Mouse (Mus musculus) CH12.LX (cell line): Measurements from ENCODE around the gene Rab12. TPM values are rescaled to one million over a fixed set of nuclear protein-coding genes. Genes with fewer than 3 reads are reported as not detected.

Experiments
- DNase-seq: peaks from one replicate; pipeline ENCODE4 v3.0.0-alpha.2; 2013; ENCODE audit errors: extremely low read depth
- H3K27ac ChIP-seq: 2 replicates; pipeline ENCODE4 v1.5.1; 2012; ENCODE audit warnings: low read depth, mild to moderate bottlenecking, control low read depth, moderate library complexity; ENCODE audit not compliant: insufficient read depth
- H3K27me3 ChIP-seq: replicated peaks from 2 replicates; pipeline ENCODE3; 2012; ENCODE audit warnings: inconsistent platforms
- H3K36me3 ChIP-seq, 2 experiments: replicated peaks in 1 of 2; 2 replicates each; pipeline versions ENCODE3 to v1.6.1; 2012; ENCODE audit warnings: inconsistent platforms in 1 of 2, low read length in 1 of 2, mild to moderate bottlenecking in 1 of 2, mixed read lengths in 1 of 2, moderate library complexity in 1 of 2; ENCODE audit not compliant: control insufficient read depth in 1 of 2, insufficient read depth in 1 of 2
- H3K4me1 ChIP-seq, 2 experiments: 2 replicates each; pipeline ENCODE4 v1.6.1; 2012; ENCODE audit warnings: inconsistent platforms in 1 of 2, moderate library complexity in 1 of 2; ENCODE audit not compliant: insufficient read depth in 2 of 2, control insufficient read depth in 1 of 2
- H3K4me2 ChIP-seq: 2 replicates; pipeline ENCODE4 v1.6.1; 2012; ENCODE audit warnings: low read depth, mild to moderate bottlenecking, control low read depth; ENCODE audit not compliant: poor library complexity, insufficient read depth, severe bottlenecking
- H3K4me3 ChIP-seq, 3 experiments: fragments of 150-350 bp in 1 of 3; sonication (generic) in 1 of 3; replicated peaks in 1 of 3; 2 replicates each; pipeline versions ENCODE3 to v1.5.1; 2011 to 2012; ENCODE audit warnings: low read depth in 2 of 3, low read length in 2 of 3, mild to moderate bottlenecking in 2 of 3, moderate library complexity in 2 of 3, control low read depth in 1 of 3, improper control_type of control experiment in 1 of 3, inconsistent platforms in 1 of 3, mixed read lengths in 1 of 3; ENCODE audit not compliant: poor library complexity in 1 of 3
- H3K79me2 ChIP-seq: replicated peaks from 2 replicates; pipeline ENCODE4 v1.6.1; 2012; ENCODE audit warnings: mild to moderate bottlenecking, moderate library complexity; ENCODE audit not compliant: control insufficient read depth, poor library complexity, insufficient read depth, severe bottlenecking; ENCODE audit errors: extremely low read depth
- H3K9ac ChIP-seq: 2 replicates; pipeline ENCODE4 v1.6.1; 2012; ENCODE audit warnings: low read depth, mild to moderate bottlenecking, control low read depth, moderate library complexity; ENCODE audit not compliant: insufficient read depth
- H3K9me3 ChIP-seq: replicated peaks from 2 replicates; pipeline ENCODE3; 2012; ENCODE audit warnings: low read length, inconsistent platforms, mixed read lengths
- BHLHE40 ChIP-seq: IDR thresholded peaks from 2 replicates; pipeline ENCODE4 v1.6.1; 2011; ENCODE audit warnings: mild to moderate bottlenecking, low read depth, low read length, improper control_type of control experiment
- CHD1 ChIP-seq: IDR thresholded peaks from 2 replicates; pipeline ENCODE4 v1.6.1; 2012; ENCODE audit warnings: low read depth, low read length, improper control_type of control experiment, inconsistent platforms
- CTCF ChIP-seq, 2 experiments: IDR thresholded peaks in 1 of 2; conservative IDR thresholded peaks in 1 of 2; 2 replicates each; pipeline ENCODE4 v1.5.1; 2011 to 2012; ENCODE audit warnings: low read depth in 2 of 2, low read length in 2 of 2, improper control_type of control experiment in 1 of 2, inconsistent platforms in 1 of 2, mild to moderate bottlenecking in 1 of 2, moderate library complexity in 1 of 2
- E2F4 ChIP-seq: IDR thresholded peaks from 2 replicates; pipeline ENCODE4 v1.6.1; 2011; ENCODE audit warnings: low read depth, low read length, improper control_type of control experiment; ENCODE audit not compliant: insufficient replicate concordance
- EP300 ChIP-seq: IDR thresholded peaks from 2 replicates; pipeline ENCODE4 v1.6.1; 2011; ENCODE audit warnings: low read length, improper control_type of control experiment
- ETS1 ChIP-seq: conservative IDR thresholded peaks from 2 replicates; pipeline ENCODE4 v1.6.1; 2012; ENCODE audit warnings: low read depth, mild to moderate bottlenecking, inconsistent platforms, low read length, improper control_type of control experiment, moderate library complexity
- IRF4 ChIP-seq: IDR thresholded peaks from 2 replicates; pipeline ENCODE4 v1.6.1; 2014; ENCODE audit warnings: low read depth, mild to moderate bottlenecking, inconsistent platforms, low read length, improper control_type of control experiment
- KAT2A ChIP-seq: IDR thresholded peaks from 2 replicates; pipeline ENCODE4 v1.6.1; 2012; ENCODE audit warnings: low read length, improper control_type of control experiment, inconsistent platforms; ENCODE audit not compliant: insufficient replicate concordance
- MAFK ChIP-seq: IDR thresholded peaks from 2 replicates; pipeline ENCODE4 v1.6.1; 2011; ENCODE audit warnings: low read length, improper control_type of control experiment; ENCODE audit not compliant: insufficient replicate concordance
- MXI1 ChIP-seq: IDR thresholded peaks from 2 replicates; pipeline ENCODE4 v1.6.1; 2011; ENCODE audit warnings: mild to moderate bottlenecking, low read depth, low read length, improper control_type of control experiment
- PAX5 ChIP-seq: IDR thresholded peaks from 2 replicates; pipeline ENCODE4 v1.6.1; 2012; ENCODE audit warnings: low read length, inconsistent platforms, mixed read lengths
- POLR2A ChIP-seq: IDR thresholded peaks from 2 replicates; pipeline ENCODE4 v1.6.1; 2011; ENCODE audit warnings: low read depth, mild to moderate bottlenecking, improper control_type of control experiment, low read length
- SIN3A ChIP-seq: IDR thresholded peaks from 2 replicates; pipeline ENCODE4 v1.6.1; 2012; ENCODE audit warnings: low read length, improper control_type of control experiment, inconsistent platforms
- SMC3 ChIP-seq: IDR thresholded peaks from 2 replicates; pipeline ENCODE4 v1.6.1; 2011; ENCODE audit warnings: low read depth, low read length, improper control_type of control experiment
- TCF12 ChIP-seq: IDR thresholded peaks from 2 replicates; pipeline ENCODE4 v1.6.1; 2014; ENCODE audit warnings: low read depth, mild to moderate bottlenecking, inconsistent platforms, low read length, improper control_type of control experiment
- USF2 ChIP-seq: conservative IDR thresholded peaks from 2 replicates; pipeline ENCODE4 v1.6.1; 2011; ENCODE audit warnings: low read depth, low read length, improper control_type of control experiment
- ZKSCAN1 ChIP-seq: IDR thresholded peaks from 2 replicates; pipeline ENCODE4 v1.6.1; 2012; ENCODE audit warnings: low read depth, inconsistent platforms, low read length, improper control_type of control experiment, borderline replicate concordance
- ZMIZ1 ChIP-seq: IDR thresholded peaks from 2 replicates; pipeline ENCODE4 v1.6.1; 2012; ENCODE audit warnings: low read depth, mild to moderate bottlenecking, inconsistent platforms, low read length, improper control_type of control experiment
- dilution Hi-C: fragments of 300-500 bp; cut with MboI; formaldehyde crosslinking; loops from 2 replicates; pipeline ENCODE4 v1.14.3; 2020; ENCODE audit warnings: low sequenced_read_pairs; ENCODE audit not compliant: extremely low pct_unique_long_range_greater_than_20kb, extremely low pct_ligation_motif_present
- in situ Hi-C: fragments of 300-500 bp; cut with MboI; formaldehyde crosslinking; loops from 3 replicates; pipeline ENCODE4 v1.14.3; 2019; ENCODE audit warnings: low sequenced_read_pairs, low pct_ligation_motif_present, low pct_unique_long_range_greater_than_20kb, mixed read lengths
- polyA plus RNA-seq: library from polyadenylated mRNA; unstranded; fragments of >175 nt; gene quantifications from 2 replicates; pipeline ENCODE4 v1.2.1, GENCODE M21; 2012; ENCODE audit warnings: low read depth; ENCODE audit not compliant: insufficient read length
- total RNA-seq, 2 experiments: library from RNA; depleted of rRNA; stranded (reverse); fragments of 300-350 nt in 1 of 2; fragments of >200 nt in 1 of 2; gene quantifications; 2 replicates each; pipeline ENCODE4 v1.2.3; 2012 to 2014

The Rab12 gene
- total and polyA plus RNA-seq, 3 experiments = 8.4 to 17.1 (median 13.5) TPM

- Histone ChIP-seq H3K9me3 (peaks cover 24% of the 10 kb centered on the region), H3K36me3 (no peaks in the 10 kb centered on the region), H3K9ac (no peak overlapping the region), H3K4me3 (no peak overlapping the region), H3K4me1 (no peaks in the 10 kb centered on the region), H3K4me2 (no peak overlapping the region), H3K79me2 (no peaks in the 10 kb centered on the region), H3K27ac (no peak overlapping the region), H3K27me3 (no peaks in the 10 kb centered on the region)
- DNase-seq = no peak
- dilution Hi-C loops = no loop called here
- TF ChIP-seq E2F4 (no peak), TCF12 (no peak), KAT2A (no peak), SMC3 (no peak), USF2 (no peak), ETS1 (no peak), CHD1 (no peak), BHLHE40 (no peak)
- in situ Hi-C loops = no loop called here
Measured at GRCm38 (mm10) chr17:66471775-66472174, 47.8 kb downstream of the Rab12 start.

DNA sequence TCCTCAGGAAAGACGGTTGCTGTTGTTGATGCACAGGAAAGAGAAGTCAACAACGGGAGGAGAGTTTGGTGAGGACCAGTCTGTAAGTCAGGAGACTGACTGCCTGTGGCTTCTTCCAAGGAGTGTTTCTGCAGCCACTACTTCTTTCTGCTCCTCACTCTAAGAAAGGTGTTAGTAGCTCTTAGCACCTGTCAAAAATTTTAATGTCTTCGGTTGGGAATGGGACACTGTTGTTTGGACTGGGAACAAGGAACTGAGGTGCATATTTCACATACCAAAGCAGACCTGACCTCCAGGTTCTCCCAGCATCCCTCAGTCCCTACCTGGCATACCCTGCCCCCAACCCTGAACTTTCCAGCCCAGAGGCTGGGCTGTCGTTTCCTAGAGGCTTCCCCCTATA lies 48.3 kb downstream of the Rab12 start:
- Histone ChIP-seq H3K4me3 (no peak overlapping the region), H3K9me3 (peaks cover 24% of the 10 kb centered on the region), H3K4me2 (no peak overlapping the region), H3K36me3 (no peaks in the 10 kb centered on the region), H3K4me1 (no peaks in the 10 kb centered on the region), H3K79me2 (no peaks in the 10 kb centered on the region), H3K27me3 (no peaks in the 10 kb centered on the region), H3K9ac (no peak overlapping the region), H3K27ac (no peak overlapping the region)
- dilution Hi-C loops = no loop called here
- no peak for DNase-seq
- TF ChIP-seq ETS1 (no peak), MAFK (no peak), POLR2A (no peak), CHD1 (no peak), TCF12 (no peak), KAT2A (no peak), BHLHE40 (no peak), EP300 (no peak), MXI1 (no peak), ZMIZ1 (no peak), CTCF (conservative IDR thresholded peaks at IDR 0.05 in 1 of 2, IDR thresholded peaks at IDR 0.05 in 1 of 2; ENCODE audit: low read depth in 2 of 2, low read length in 2 of 2) (no peak), PAX5 (no peak), ZKSCAN1 (no peak)
- in situ Hi-C loops = no loop called here

DNA sequence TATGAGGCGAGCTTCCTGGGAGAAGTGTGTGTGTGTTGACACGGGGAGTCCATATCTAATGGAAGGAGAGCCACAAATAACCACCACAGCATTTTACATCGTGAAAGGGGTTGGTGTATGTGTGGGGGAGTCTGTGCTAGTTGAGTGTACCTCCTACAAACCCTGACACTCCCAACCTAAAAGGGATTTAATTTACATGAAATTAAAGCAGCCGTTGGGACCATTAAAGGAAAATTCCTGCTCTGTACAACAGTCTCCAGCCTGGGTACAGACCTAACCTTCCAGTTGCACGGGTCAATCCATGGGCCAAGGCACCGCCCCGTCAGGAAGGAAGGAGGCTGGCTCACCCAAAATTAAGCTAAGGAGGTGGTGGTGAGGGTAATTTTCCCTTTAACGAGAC lies 49.5 kb downstream of the Rab12 start:
- dilution Hi-C loops (no loop called here), in situ Hi-C loops (no loop called here)
- DNase-seq = no peak
- Histone ChIP-seq H3K9me3 (peaks cover 24% of the 10 kb centered on the region), H3K27ac (no peak overlapping the region), H3K4me2 (no peak overlapping the region), H3K4me3 (no peak overlapping the region), H3K79me2 (no peaks in the 10 kb centered on the region), H3K4me1 (no peaks in the 10 kb centered on the region), H3K36me3 (no peaks in the 10 kb centered on the region), H3K27me3 (no peaks in the 10 kb centered on the region), H3K9ac (no peak overlapping the region)
- no peak for TF ChIP-seq MXI1
- no peak for TF ChIP-seq SMC3
- TF ChIP-seq IRF4 = no peak
- TF ChIP-seq SIN3A = no peak
